ENCODE assay signal across 15 mouse cellular contexts in genomic region chr11:44657833-44658395, GRCm38 (mm10). TPM values are rescaled to one million over a fixed set of nuclear protein-coding genes. Genes with fewer than 3 reads are reported as not detected.
DNase-seq lines count a peak whose midpoint lies in the region; ATAC-seq and TF ChIP-seq lines count a peak whose summit lies in the region.
"Had no signal": no experiment of that assay in that cellular context is flagged by ENCODE, and none has a peak within 500 bp of the region (broad histone marks: within the 10 kb centered on the region; RNA-seq: fewer than 3 reads in every experiment).

No protein-coding gene starts in this region.

- H3K4me1 ChIP-seq in hindbrain, embryonic 10.5 days (replicated peaks): peaks cover 66% of the 10 kb centered on the region
- H3K4me1 ChIP-seq in hindbrain, postnatal 0 days (ENCODE audit: insufficient read depth, low read length): peaks cover 5% of the 10 kb centered on the region; the same call in 1 of the 2 replicates
- peaks cover 25% of the 10 kb centered on the region for H3K4me1 ChIP-seq in brown adipose tissue, adult 24 weeks (ENCODE audit: control insufficient read depth, insufficient read depth, insufficient read length, low read length)
- peaks cover 38% of the 10 kb centered on the region for H3K4me1 ChIP-seq in midbrain, embryonic 14.5 days (ENCODE audit: control insufficient read depth, insufficient read depth, low read length)

- intact Hi-C loops in left cerebral cortex, postnatal 25 days (cut with DNase I): no loop called here

- ATAC-seq in hindbrain, postnatal 0 days: no peak
- no peak for ATAC-seq in midbrain, embryonic 14.5 days (ENCODE audit: low FRiP score, low TSS enrichment)
- no peak for ATAC-seq in megakaryocyte progenitor cell, adult 5-6 weeks (replicated peaks; ENCODE audit: poor library complexity)

- H3K27me3 ChIP-seq in hindbrain, embryonic 10.5 days (ENCODE audit: insufficient read depth, poor library complexity, severe bottlenecking): no peaks in the 10 kb centered on the region
- no peaks in the 10 kb centered on the region for H3K27me3 ChIP-seq in hindbrain, postnatal 0 days (ENCODE audit: insufficient read depth, low read length)
- no peaks in the 10 kb centered on the region for H3K27me3 ChIP-seq in midbrain, embryonic 14.5 days (ENCODE audit: control insufficient read depth, insufficient read depth, low read length)
- H3K27me3 ChIP-seq: embryonic facial prominence, embryonic 12.5 days had no signal

- no peak overlapping the region for H3K4me2 ChIP-seq in hindbrain, postnatal 0 days (ENCODE audit: low read depth, low read length)
- H3K4me2 ChIP-seq in midbrain, embryonic 14.5 days (ENCODE audit: low read length): no peak overlapping the region
- H3K4me2 ChIP-seq: embryonic facial prominence, embryonic 12.5 days had no signal

- peak; percentile 46 for DNase-seq in embryo, embryonic 10 days (ENCODE audit: low spot score)
- no peak for DNase-seq in embryo, embryonic 11 days
- DNase-seq in hindbrain, embryonic 10.5 days (ENCODE audit: low spot score): peak; percentile 36
- no peak for DNase-seq in hindbrain, postnatal 0 days (ENCODE audit: low spot score)
- DNase-seq in midbrain, embryonic 14.5 days: no peak
- no peak for DNase-seq in left cerebral cortex, postnatal 25 days (ENCODE audit: low spot score in 2 of 2)
- DNase-seq: cerebellum, postnatal 14 days; kidney, adult 18-20 months; kidney, postnatal 10 days; thymus, adult 18-20 months had no signal

- H3K9me3 ChIP-seq in hindbrain, embryonic 10.5 days: no peaks in the 10 kb centered on the region
- H3K9me3 ChIP-seq in hindbrain, postnatal 0 days (ENCODE audit: low read length): no peaks in the 10 kb centered on the region
- H3K9me3 ChIP-seq in midbrain, embryonic 14.5 days (ENCODE audit: control insufficient read depth, low read length): no peaks in the 10 kb centered on the region
- H3K9me3 ChIP-seq: embryonic facial prominence, embryonic 12.5 days had no signal

- no peak for TF ChIP-seq CTCF in hindbrain, postnatal 0 days (IDR thresholded peaks at IDR 0.05; ENCODE audit: low read depth)

- 28% methylated on average over 6 of the region's 6 CpGs for WGBS in hindbrain, embryonic 10.5 days
- 26% methylated on average over 6 of the region's 6 CpGs for WGBS in hindbrain, postnatal 0 days
- WGBS in midbrain, embryonic 14.5 days: 29% methylated on average over 6 of the region's 6 CpGs

- H3K9ac ChIP-seq in hindbrain, postnatal 0 days (replicated peaks; ENCODE audit: low read length): no peak overlapping the region
- H3K9ac ChIP-seq in midbrain, embryonic 14.5 days (replicated peaks; ENCODE audit: low read length): no peak overlapping the region
- H3K9ac ChIP-seq: embryonic facial prominence, embryonic 12.5 days; liver, embryonic 14.5 days had no signal

- H3K4me3 ChIP-seq in hindbrain, embryonic 10.5 days: no peak overlapping the region
- H3K4me3 ChIP-seq in hindbrain, postnatal 0 days (ENCODE audit: low read length): no peak overlapping the region
- H3K4me3 ChIP-seq in brown adipose tissue, adult 24 weeks (ENCODE audit: insufficient read depth, low read depth, low read length): no peak overlapping the region
- no peak overlapping the region for H3K4me3 ChIP-seq in midbrain, embryonic 14.5 days (replicated peaks; ENCODE audit: low read depth, low read length)
- H3K4me3 ChIP-seq: embryonic facial prominence, embryonic 12.5 days; layer of hippocampus, adult 2 months had no signal

- H3K36me3 ChIP-seq in hindbrain, embryonic 10.5 days: no peaks in the 10 kb centered on the region
- no peaks in the 10 kb centered on the region for H3K36me3 ChIP-seq in hindbrain, postnatal 0 days (ENCODE audit: insufficient read depth, low read length)
- no peaks in the 10 kb centered on the region for H3K36me3 ChIP-seq in midbrain, embryonic 14.5 days (ENCODE audit: control insufficient read depth, insufficient read depth, low read length)
- H3K36me3 ChIP-seq: embryonic facial prominence, embryonic 12.5 days had no signal

- peak overlapping the region; percentile 84 for H3K27ac ChIP-seq in hindbrain, embryonic 10.5 days
- no peak overlapping the region for H3K27ac ChIP-seq in hindbrain, postnatal 0 days
- peak overlapping the region; percentile 93 for H3K27ac ChIP-seq in brown adipose tissue, adult 24 weeks (replicated peaks; ENCODE audit: low read depth, low read length)
- peak overlapping the region; percentile 15 for H3K27ac ChIP-seq in midbrain, embryonic 14.5 days (replicated peaks; ENCODE audit: low read depth, low read length)
- H3K27ac ChIP-seq: embryonic facial prominence, embryonic 12.5 days; layer of hippocampus, adult 2 months; liver, embryonic 14.5 days had no signal

RNA-seq across cellular contexts. Expression of gene Ebf1, which starts 40.8 kb away (rescaled TPM):
- 60.1 and 77.9 TPM in 2 replicates for polyA plus RNA-seq in hindbrain, embryonic 10.5 days (2016; fragmentation: Nextera tagmentation; extraction: Ambion mirVana)
- total RNA-seq in hindbrain, postnatal 0 days (2014; rRNA removed): 58.6 and 67.1 TPM in 2 replicates
- polyA plus RNA-seq in hindbrain, postnatal 0 days (2015; fragmentation: Nextera tagmentation; extraction: Ambion mirVana): 71.7 and 77.7 TPM in 2 replicates
- 35.3 and 38.8 TPM in 2 replicates for polyA plus RNA-seq in brown adipose tissue, adult 24 weeks (2012; ENCODE audit: insufficient read depth, insufficient read length, missing spikeins)
- polyA plus RNA-seq in midbrain, embryonic 14.5 days (2014; fragmentation: Nextera tagmentation; extraction: Ambion mirVana): 98.3 and 112 TPM in 2 replicates
- 0.02 and 0.29 TPM in 2 replicates for total RNA-seq in megakaryocyte progenitor cell, adult 5-6 weeks (2015)
- 0.24 TPM in 1 of 2 replicates, not detected in the other for total RNA-seq in megakaryocyte progenitor cell, adult 5-6 weeks (2017)
- 1 to 10 TPM; 2.4 to 5.1 TPM for total RNA-seq in left cerebral cortex, postnatal 25 days (2021)

Comparison
In these comparisons a context has a peak if more than half of its experiments do, and no peak if none do; other contexts are left out.
1. DNase-seq: peak in embryo, embryonic 10 days (single experiment) and hindbrain, embryonic 10.5 days (single experiment); none in embryo, embryonic 11 days (single experiment), hindbrain, postnatal 0 days (single experiment), midbrain, embryonic 14.5 days (single experiment) and left cerebral cortex, postnatal 25 days (0 of 2).